ENCODE assay signal across 12 mouse cellular contexts in genomic region chr4:100011563-100011962, GRCm38 (mm10).
DNase-seq lines count a peak whose midpoint lies in the region; ATAC-seq lines count a peak whose summit lies in the region.
"Had no signal": no experiment of that assay in that cellular context is flagged by ENCODE, and none has a peak within 500 bp of the region (broad histone marks: within the 10 kb centered on the region; RNA-seq: fewer than 3 reads in every experiment).

No protein-coding gene starts in this region.

- no peaks in the 10 kb centered on the region for H3K9me3 ChIP-seq in forebrain, embryonic 14.5 days (replicated peaks; ENCODE audit: control insufficient read depth, low read length)
- H3K9me3 ChIP-seq in forebrain, embryonic 15.5 days = no peaks in the 10 kb centered on the region
- no peaks in the 10 kb centered on the region for H3K9me3 ChIP-seq in forebrain, embryonic 11.5 days (ENCODE audit: control insufficient read depth, low read length)
- H3K9me3 ChIP-seq: megakaryocyte, embryonic 14.5 days had no signal

- no peak overlapping the region for H3K9ac ChIP-seq in forebrain, embryonic 14.5 days (ENCODE audit: low read length)
- H3K9ac ChIP-seq in forebrain, embryonic 15.5 days (replicated peaks) = no peak overlapping the region
- H3K9ac ChIP-seq in forebrain, embryonic 11.5 days (ENCODE audit: low read length) = no peak overlapping the region

- DNase-seq in forebrain, embryonic 14.5 days (ENCODE audit: low spot score) = peak; percentile 45
- peak; percentile 13 for DNase-seq in lung, postnatal 10 days
- DNase-seq in lung, postnatal 25 days (ENCODE audit: low spot score) = no peak
- peak; percentile 77 for DNase-seq in adrenal gland, adult 8-10 months
- peak; percentile 87 for DNase-seq in kidney, adult 9 months
- DNase-seq in T-cell, adult 2 months (ENCODE audit: low spot score) = no peak
- DNase-seq in forebrain, embryonic 11.5 days (ENCODE audit: low spot score) = no peak
- DNase-seq: B cell, adult 2 months had no signal

- no peak overlapping the region for H3K27ac ChIP-seq in forebrain, embryonic 14.5 days (ENCODE audit: low read depth, low read length)
- no peak overlapping the region for H3K27ac ChIP-seq in forebrain, embryonic 15.5 days (replicated peaks)
- H3K27ac ChIP-seq in forebrain, embryonic 11.5 days (ENCODE audit: low read depth, low read length) = no peak overlapping the region

- no peak for ATAC-seq in forebrain, embryonic 14.5 days
- no peak for ATAC-seq in forebrain, embryonic 15.5 days (replicated peaks)
- ATAC-seq in forebrain, embryonic 11.5 days (replicated peaks; ENCODE audit: low FRiP score) = no peak
- ATAC-seq: forebrain, embryonic 16.5 days had no signal

- no peaks in the 10 kb centered on the region for H3K4me1 ChIP-seq in forebrain, embryonic 14.5 days (ENCODE audit: control insufficient read depth, insufficient read depth, low read length)
- peaks cover 12% of the 10 kb centered on the region for H3K4me1 ChIP-seq in forebrain, embryonic 15.5 days
- no peaks in the 10 kb centered on the region; the same call in 1 of the 2 replicates for H3K4me1 ChIP-seq in forebrain, embryonic 11.5 days (replicated peaks; ENCODE audit: control insufficient read depth, insufficient read depth, low read length)

- H3K4me3 ChIP-seq in forebrain, embryonic 14.5 days (ENCODE audit: low read depth, low read length) = no peak overlapping the region
- H3K4me3 ChIP-seq in forebrain, embryonic 15.5 days = no peak overlapping the region
- H3K4me3 ChIP-seq in forebrain, embryonic 11.5 days (ENCODE audit: low read depth, low read length) = no peak overlapping the region

- H3K27me3 ChIP-seq in forebrain, embryonic 14.5 days (replicated peaks; ENCODE audit: control insufficient read depth, insufficient read depth, low read length) = no peaks in the 10 kb centered on the region
- no peaks in the 10 kb centered on the region for H3K27me3 ChIP-seq in forebrain, embryonic 15.5 days
- H3K27me3 ChIP-seq in forebrain, embryonic 11.5 days (ENCODE audit: control insufficient read depth, insufficient read depth, low read length) = no peaks in the 10 kb centered on the region

- no peak overlapping the region for H3K4me2 ChIP-seq in forebrain, embryonic 14.5 days (ENCODE audit: low read length)
- no peak overlapping the region for H3K4me2 ChIP-seq in forebrain, embryonic 15.5 days (replicated peaks)
- no peak overlapping the region for H3K4me2 ChIP-seq in forebrain, embryonic 11.5 days (ENCODE audit: low read depth, low read length, severe bottlenecking)
- H3K4me2 ChIP-seq: liver, embryonic 11.5 days had no signal

- no peaks in the 10 kb centered on the region for H3K36me3 ChIP-seq in forebrain, embryonic 14.5 days (ENCODE audit: control insufficient read depth, insufficient read depth, low read length)
- no peaks in the 10 kb centered on the region for H3K36me3 ChIP-seq in forebrain, embryonic 15.5 days
- no peaks in the 10 kb centered on the region for H3K36me3 ChIP-seq in forebrain, embryonic 11.5 days (ENCODE audit: control insufficient read depth, insufficient read depth, low read length)

- WGBS in forebrain, embryonic 14.5 days = 26% methylated on average over 3 of the region's 3 CpGs
- 22% methylated on average over 3 of the region's 3 CpGs for WGBS in forebrain, embryonic 15.5 days
- 55% methylated on average over 3 of the region's 3 CpGs for WGBS in forebrain, embryonic 11.5 days

Comparison
In these comparisons a context has a peak if more than half of its experiments do, and no peak if none do; other contexts are left out.
1. DNase-seq: peak in forebrain, embryonic 14.5 days (single experiment), lung, postnatal 10 days (single experiment), adrenal gland, adult 8-10 months (single experiment) and kidney, adult 9 months (single experiment); none in lung, postnatal 25 days (single experiment), T-cell, adult 2 months (single experiment) and forebrain, embryonic 11.5 days (single experiment).